ENCODE assay signal across 23 mouse cellular contexts in genomic region chr12:9020431-9020830, GRCm38 (mm10). TPM values are rescaled to one million over a fixed set of nuclear protein-coding genes. Genes with fewer than 3 reads are reported as not detected.
DNase-seq lines count a peak whose midpoint lies in the region; ATAC-seq lines count a peak whose summit lies in the region.
"Had no signal": no experiment of that assay in that cellular context is flagged by ENCODE, and none has a peak within 500 bp of the region (broad histone marks: within the 10 kb centered on the region; RNA-seq: fewer than 3 reads in every experiment).

No protein-coding gene starts in this region.

- no peaks in the 10 kb centered on the region; the same call in 1 of the 2 replicates for H3K36me3 ChIP-seq in midbrain, embryonic 11.5 days (ENCODE audit: control insufficient read depth, insufficient read depth, low read length)
- peaks cover 6% of the 10 kb centered on the region; the same call in 1 of the 2 replicates for H3K36me3 ChIP-seq in midbrain, embryonic 15.5 days (replicated peaks)

- DNase-seq in heart, adult 11 months: peak; percentile 62
- DNase-seq in heart, postnatal 36 days: no peak
- DNase-seq in midbrain, embryonic 11.5 days (ENCODE audit: low spot score, missing footprints): peak; percentile 51
- peak; percentile 30 for DNase-seq in brain, adult 2 months (ENCODE audit: low read depth, low spot score)
- DNase-seq in frontal cortex, postnatal 10 days (ENCODE audit: low spot score in 2 of 2): no peak
- DNase-seq: adrenal gland, adult 2 months; adrenal gland, postnatal 10 days; adrenal gland, postnatal 25 days; B cell, adult 2 months; cerebellum, adult 11-12 months; cerebellum, adult 2 months; cerebellum, adult 9-10 months; cerebellum, postnatal 10 days; cerebellum, postnatal 25 days; forebrain, postnatal 0 days had no signal

- no peaks in the 10 kb centered on the region for H3K4me1 ChIP-seq in midbrain, embryonic 11.5 days (ENCODE audit: control insufficient read depth, insufficient read depth, low read length)
- H3K4me1 ChIP-seq in midbrain, embryonic 15.5 days: no peaks in the 10 kb centered on the region
- H3K4me1 ChIP-seq: forebrain, embryonic 13.5 days; forebrain, embryonic 15.5 days had no signal

- intact Hi-C loops in heart, postnatal 36 days (cut with DNase I): loop anchor here (10.0 kb wide), 1 partner anchor 706 kb away; the partner anchor contains the start of gene Hs1bp3

- no peak overlapping the region for H3K4me2 ChIP-seq in midbrain, embryonic 11.5 days
- no peak overlapping the region for H3K4me2 ChIP-seq in midbrain, embryonic 15.5 days
- H3K4me2 ChIP-seq: embryonic facial prominence, embryonic 12.5 days; forebrain, embryonic 13.5 days; forebrain, embryonic 15.5 days had no signal

- no peak overlapping the region for H3K9ac ChIP-seq in midbrain, embryonic 11.5 days (ENCODE audit: low read length)
- no peak overlapping the region for H3K9ac ChIP-seq in midbrain, embryonic 15.5 days
- H3K9ac ChIP-seq: embryonic facial prominence, embryonic 12.5 days; forebrain, embryonic 13.5 days; forebrain, embryonic 15.5 days; forebrain, postnatal 0 days had no signal

- no peak overlapping the region for H3K27ac ChIP-seq in midbrain, embryonic 11.5 days (ENCODE audit: low read depth, low read length)
- no peak overlapping the region for H3K27ac ChIP-seq in midbrain, embryonic 15.5 days
- H3K27ac ChIP-seq: embryonic facial prominence, embryonic 10.5 days; embryonic facial prominence, embryonic 12.5 days; forebrain, embryonic 13.5 days; forebrain, embryonic 15.5 days had no signal

- no peaks in the 10 kb centered on the region for H3K9me3 ChIP-seq in midbrain, embryonic 11.5 days (ENCODE audit: control insufficient read depth, low read length)
- no peaks in the 10 kb centered on the region for H3K9me3 ChIP-seq in midbrain, embryonic 15.5 days
- H3K9me3 ChIP-seq: embryonic facial prominence, embryonic 10.5 days; embryonic facial prominence, embryonic 12.5 days; forebrain, embryonic 13.5 days; forebrain, embryonic 15.5 days had no signal

- H3K27me3 ChIP-seq in midbrain, embryonic 11.5 days (ENCODE audit: control insufficient read depth, insufficient read depth, low read length): no peaks in the 10 kb centered on the region
- H3K27me3 ChIP-seq in midbrain, embryonic 15.5 days (replicated peaks): no peaks in the 10 kb centered on the region
- H3K27me3 ChIP-seq: CH12.LX; embryonic facial prominence, embryonic 12.5 days; forebrain, embryonic 13.5 days; forebrain, embryonic 15.5 days had no signal

- no peak for ATAC-seq in midbrain, embryonic 11.5 days (ENCODE audit: low FRiP score)
- ATAC-seq in midbrain, embryonic 15.5 days (replicated peaks): no peak
- ATAC-seq: activated CD4-positive, CD25-positive, alpha-beta regulatory T cell, adult 4 months; CD4-positive, CD25-positive, alpha-beta regulatory T cell, adult 4 months; forebrain, embryonic 13.5 days; forebrain, embryonic 15.5 days; forebrain, postnatal 0 days had no signal

- WGBS in midbrain, embryonic 11.5 days: 85% methylated on average over 8 of the region's 8 CpGs
- WGBS in midbrain, embryonic 15.5 days: 95% methylated on average over 8 of the region's 8 CpGs

- no peak overlapping the region for H3K4me3 ChIP-seq in midbrain, embryonic 11.5 days (ENCODE audit: low read depth, low read length)
- no peak overlapping the region for H3K4me3 ChIP-seq in midbrain, embryonic 15.5 days
- H3K4me3 ChIP-seq: embryonic facial prominence, embryonic 10.5 days; embryonic facial prominence, embryonic 12.5 days; forebrain, embryonic 13.5 days; forebrain, embryonic 15.5 days had no signal

RNA-seq across cellular contexts. Expression of gene Ttc32, which starts 9.4 kb away (rescaled TPM):
- 10 to 100 TPM; 25.5 to 28.5 TPM for total RNA-seq in heart, postnatal 36 days (2021)
- polyA plus RNA-seq in midbrain, embryonic 11.5 days (2014; fragmentation: Nextera tagmentation; extraction: Ambion mirVana): 24.0 and 26.2 TPM in 2 replicates
- 6.8 and 7.0 TPM in 2 replicates for polyA plus RNA-seq in midbrain, embryonic 15.5 days (2015; fragmentation: Nextera tagmentation; extraction: Ambion mirVana)

RNA-seq across cellular contexts. Expression of gene Wdr35, which starts 46.7 kb away (rescaled TPM):
- 10 to 100 TPM; 11.2 to 13.0 TPM for total RNA-seq in heart, postnatal 36 days (2021)
- polyA plus RNA-seq in midbrain, embryonic 11.5 days (2014; fragmentation: Nextera tagmentation; extraction: Ambion mirVana): 23.3 and 25.7 TPM in 2 replicates
- polyA plus RNA-seq in midbrain, embryonic 15.5 days (2015; fragmentation: Nextera tagmentation; extraction: Ambion mirVana): 23.1 and 24.0 TPM in 2 replicates

Comparison
In these comparisons a context has a peak if more than half of its experiments do, and no peak if none do; other contexts are left out.
1. DNase-seq: peak in heart, adult 11 months (single experiment), midbrain, embryonic 11.5 days (single experiment) and brain, adult 2 months (single experiment); none in heart, postnatal 36 days (0 of 2) and frontal cortex, postnatal 10 days (0 of 2).